Mouse (Mus musculus) liver, adult 2 months (tissue): ENCODE results near the gene Lrriq1.
A peak's percentile ranks its signal among the peaks of the same experiment; 100 is the strongest.

Experiments used
- CTCF ChIP-seq: fragments of 200-500 bp; IDR thresholded peaks from 2 replicates; pipeline ENCODE4 v1.5.1; 2011; ENCODE audit warnings: low read depth, low read length, control low read depth
- POLR2A ChIP-seq: fragments of 200-500 bp; IDR thresholded peaks from 2 replicates; pipeline ENCODE4 v1.6.1; 2011; ENCODE audit warnings: low read length, control low read depth; ENCODE audit not compliant: insufficient read depth; ENCODE audit errors: extremely low read depth

DNA sequence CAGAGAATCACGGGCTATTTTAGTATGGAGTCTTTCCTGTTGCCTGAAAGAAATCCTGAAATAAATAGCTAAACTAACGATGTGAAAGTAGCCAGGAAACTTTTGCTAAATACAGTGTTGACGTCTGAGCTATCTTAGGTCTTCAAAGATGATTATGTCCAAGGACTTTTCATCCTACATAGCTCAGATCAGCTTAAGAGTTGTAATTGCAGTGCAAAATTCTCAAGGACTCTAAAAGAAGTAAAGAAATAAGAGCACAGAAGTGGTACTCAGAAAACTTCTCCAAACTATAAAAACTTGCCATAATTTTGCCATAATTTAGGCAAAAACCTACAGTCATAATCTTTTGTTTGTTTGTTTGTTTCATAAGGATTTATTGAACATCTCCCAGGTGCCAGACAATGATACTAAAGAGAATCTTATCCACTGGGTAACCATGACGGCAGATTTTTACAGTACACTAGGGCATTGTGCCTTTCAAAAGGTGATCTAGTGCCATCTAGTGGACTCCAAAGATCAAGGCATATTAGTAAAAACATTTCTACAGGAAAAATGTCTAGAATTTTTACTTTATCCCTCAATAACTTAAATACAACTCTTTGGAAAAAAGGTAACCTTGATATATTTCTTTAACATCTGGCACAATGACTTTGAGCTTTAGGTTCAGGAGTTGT is 41.3 kb downstream of the Lrriq1 start:
- TF ChIP-seq POLR2A, result no peak
- TF ChIP-seq CTCF, result 0 out of 2 replicates have a peak, but pooled peaks have one; percentile 5
